Mouse (Mus musculus): Measurements from ENCODE around the gene Olfr1218.
"Not testable (repeated sequence)": the region's sequence is repeated elsewhere in the genome, so short reads cannot be mapped to it uniquely, and the experiment has no call there.

Olfr1218 gene

GRCm38 (mm10) chr2:89061087-89061486 lies at the start of gene Olfr1218:
Gene Olfr1218, minus strand, starts transcription at chr2:89061187.
- in situ Hi-C loops (cut with MboI; ENCODE audit: low pct_unique_long_range_greater_than_20kb in 1 of 2, low sequenced_read_pairs in 2 of 2, unreplicated experiment in 1 of 2): no loop called here

DNA sequence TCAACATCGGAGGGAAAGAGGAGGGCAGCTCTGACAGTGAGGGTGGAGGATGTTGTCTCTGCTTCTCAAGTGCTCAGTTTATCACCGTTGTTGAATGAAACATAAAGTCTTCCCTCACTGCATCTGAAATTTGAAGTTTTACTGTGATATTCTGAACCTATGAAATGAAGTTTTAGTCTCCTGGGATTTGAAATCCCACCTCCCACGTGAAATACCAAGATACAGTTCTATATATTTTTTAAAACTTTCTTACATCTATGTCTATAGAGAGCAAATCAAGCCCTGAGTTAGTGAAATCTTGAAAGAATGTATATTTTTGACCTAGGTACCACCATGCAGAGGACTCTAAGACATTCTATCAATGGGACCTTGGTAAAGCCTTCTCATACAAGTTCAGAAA lies 45.7 kb upstream of the Olfr1218 start, which contains the start of gene Olfr1220:
TSS of gene Olfr1220 (minus strand) at position 101 of the 400 bp plus-strand sequence.
- in situ Hi-C loops (cut with MboI; ENCODE audit: low pct_unique_long_range_greater_than_20kb in 1 of 2, low sequenced_read_pairs in 2 of 2, unreplicated experiment in 1 of 2): no loop called here

GRCm38 (mm10) chr2:89105651-89106050 lies 44.7 kb upstream of the Olfr1218 start:
- in situ Hi-C loops (cut with MboI; ENCODE audit: low pct_unique_long_range_greater_than_20kb in 1 of 2, low sequenced_read_pairs in 2 of 2, unreplicated experiment in 1 of 2): no loop called here

GRCm38 (mm10) chr2:89093848-89094247 lies 32.9 kb upstream of the Olfr1218 start:
- in situ Hi-C loops (cut with MboI; ENCODE audit: low pct_unique_long_range_greater_than_20kb in 1 of 2, low sequenced_read_pairs in 2 of 2, unreplicated experiment in 1 of 2): no loop called here

DNA sequence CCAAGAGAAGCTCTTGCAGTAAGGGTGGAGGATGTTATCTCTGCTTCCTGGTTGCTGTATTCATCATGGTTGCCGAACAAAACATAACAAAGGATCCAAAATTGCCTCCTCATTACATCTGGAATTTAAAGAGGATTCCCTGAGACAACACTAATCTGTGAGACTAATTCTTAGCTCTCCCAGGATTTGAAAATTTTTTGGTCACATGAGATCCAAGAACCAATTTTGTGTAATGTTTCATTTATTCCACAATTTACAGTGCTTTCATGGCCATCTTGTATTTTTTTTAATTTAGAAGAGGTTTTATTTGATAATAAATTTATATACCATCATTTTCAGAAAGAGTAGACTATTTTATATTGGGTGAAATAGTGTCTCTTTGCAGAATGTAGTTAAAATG lies 22.4 kb upstream of the Olfr1218 start, which contains the start of gene Olfr1219:
TSS of gene Olfr1219 (minus strand) at position 101 of the 400 bp plus-strand sequence.
- in situ Hi-C loops (cut with MboI; ENCODE audit: low pct_unique_long_range_greater_than_20kb in 1 of 2, low sequenced_read_pairs in 2 of 2, unreplicated experiment in 1 of 2): no loop called here

DNA sequence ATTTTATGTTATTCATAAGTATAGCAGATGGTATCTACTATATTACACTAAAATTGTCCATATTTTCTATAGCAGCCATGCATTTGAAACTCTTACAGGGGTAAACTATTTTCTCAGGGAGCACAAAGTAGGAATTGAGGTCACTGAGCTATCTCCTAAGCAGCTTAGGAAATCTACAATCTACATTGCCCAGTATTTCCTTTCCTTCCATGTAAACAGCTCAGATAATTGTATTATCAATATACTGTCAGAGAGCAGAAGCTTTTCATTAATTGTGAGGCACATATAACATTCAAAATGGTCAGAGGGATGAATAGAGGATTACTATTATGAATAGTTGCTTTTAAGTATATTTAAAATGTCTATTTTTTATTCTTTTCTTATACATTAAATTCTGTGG lies 20.5 kb upstream of the Olfr1218 start:
- in situ Hi-C loops (cut with MboI; ENCODE audit: low pct_unique_long_range_greater_than_20kb in 1 of 2, low sequenced_read_pairs in 2 of 2, unreplicated experiment in 1 of 2): no loop called here

- in situ Hi-C loops (cut with MboI; ENCODE audit: low pct_unique_long_range_greater_than_20kb in 1 of 2, low sequenced_read_pairs in 2 of 2, unreplicated experiment in 1 of 2): no loop called here
Measured at GRCm38 (mm10) chr2:89031965-89032364, 29.0 kb downstream of the Olfr1218 start, which contains the start of gene Olfr1217. Gene Olfr1217, minus strand, starts transcription at chr2:89032065.

- in situ Hi-C loops (cut with MboI; ENCODE audit: low pct_unique_long_range_greater_than_20kb in 1 of 2, low sequenced_read_pairs in 2 of 2, unreplicated experiment in 1 of 2): not testable (repeated sequence)
Measured at GRCm38 (mm10) chr2:89021436-89021835, 39.6 kb downstream of the Olfr1218 start.

- in situ Hi-C loops (cut with MboI; ENCODE audit: low pct_unique_long_range_greater_than_20kb in 1 of 2, low sequenced_read_pairs in 2 of 2, unreplicated experiment in 1 of 2): no loop called here
Measured at GRCm38 (mm10) chr2:89018240-89018639, 42.7 kb downstream of the Olfr1218 start, which contains the start of gene Olfr1216. Gene Olfr1216, minus strand, starts transcription at chr2:89018340.

GRCm38 (mm10) chr2:89006873-89007272 lies 54.1 kb downstream of the Olfr1218 start, which contains the start of gene Olfr1215:
Gene Olfr1215, minus strand, starts transcription at chr2:89006973.
- in situ Hi-C loops (cut with MboI; ENCODE audit: low pct_unique_long_range_greater_than_20kb in 1 of 2, low sequenced_read_pairs in 2 of 2, unreplicated experiment in 1 of 2): no loop called here
